Mouse (Mus musculus) CD4-positive, CD25-positive, alpha-beta regulatory T cell, adult 2 months (primary cell): Measurements from ENCODE around the gene Mlst8.
A peak's percentile ranks its signal among the peaks of the same experiment; 100 is the strongest.

ENCODE experiments used
- DNase-seq: peaks from one replicate; pipeline ENCODE4 v3.0.0-alpha.2; 2012; ENCODE audit warnings: low read depth, low spot score

Gene Mlst8

DNA sequence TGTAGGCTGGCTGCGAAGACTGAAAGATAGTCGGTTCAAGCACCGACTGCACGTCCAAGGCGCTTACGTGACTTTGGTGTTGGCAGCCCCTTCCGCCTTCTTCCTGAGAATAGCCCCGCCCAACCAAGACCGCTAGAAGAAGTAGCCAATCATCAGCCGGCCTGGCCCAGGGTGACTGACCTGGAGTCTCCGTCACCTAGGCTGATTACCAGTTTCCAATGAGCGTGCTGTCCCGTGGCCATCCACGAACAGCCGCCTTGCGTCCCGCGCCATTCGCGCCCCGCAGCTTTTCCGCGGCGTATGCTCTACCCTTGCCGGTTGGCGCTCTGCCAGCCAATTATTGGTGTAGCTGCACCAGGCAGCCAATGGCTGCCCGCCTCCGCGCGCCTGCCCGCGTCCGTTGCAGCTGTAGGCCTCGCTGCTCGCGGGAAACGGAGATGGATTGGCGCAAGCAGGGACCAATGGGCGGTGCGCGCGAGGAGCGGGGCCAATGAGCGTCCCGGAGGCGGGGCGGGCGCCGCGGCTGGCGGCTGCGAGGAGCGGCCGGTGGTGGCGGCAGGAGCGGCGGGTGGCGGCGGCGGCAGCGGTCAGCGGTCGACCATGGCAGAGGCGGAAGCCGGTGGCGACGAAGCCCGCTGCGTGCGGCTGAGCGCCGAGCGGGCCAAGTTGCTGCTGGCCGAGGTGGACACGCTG, 8.8 kb downstream of the Mlst8 start, which contains the start of the genes E4f1 and Pgp:
TSS of gene E4f1 (minus strand) at position 404 of the 693 bp plus-strand sequence.
TSS of gene Pgp (plus strand) at position 483 of the 693 bp plus-strand sequence.
- peak; percentile 99 for DNase-seq

DNA sequence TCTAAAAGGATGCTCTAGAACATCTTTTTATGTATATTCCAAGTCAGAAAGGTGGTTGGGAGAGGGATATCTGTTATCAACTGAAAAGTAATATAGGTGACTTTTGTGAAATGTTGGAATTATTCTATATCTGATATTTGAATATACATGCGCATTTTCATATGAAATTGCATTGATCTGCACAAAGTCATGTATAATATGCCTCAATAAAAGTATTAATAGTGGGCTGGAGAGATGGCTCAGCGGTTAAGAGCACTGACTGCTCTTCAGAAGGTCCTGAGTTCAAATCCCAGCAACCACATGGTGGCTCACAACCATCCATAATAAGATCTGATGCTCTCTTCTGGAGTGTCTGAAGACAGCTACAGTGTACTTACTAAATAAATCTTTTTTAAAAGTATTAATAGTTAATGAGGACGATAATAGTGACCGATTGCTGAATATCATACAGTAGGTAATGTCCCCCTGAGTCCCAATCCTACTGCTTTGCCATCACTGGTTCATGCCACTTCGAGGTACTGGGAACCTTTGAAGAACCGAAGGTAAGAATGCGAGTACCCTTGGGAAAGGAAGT, 9.5 kb downstream of the Mlst8 start:
- DNase-seq, result no peak

DNA sequence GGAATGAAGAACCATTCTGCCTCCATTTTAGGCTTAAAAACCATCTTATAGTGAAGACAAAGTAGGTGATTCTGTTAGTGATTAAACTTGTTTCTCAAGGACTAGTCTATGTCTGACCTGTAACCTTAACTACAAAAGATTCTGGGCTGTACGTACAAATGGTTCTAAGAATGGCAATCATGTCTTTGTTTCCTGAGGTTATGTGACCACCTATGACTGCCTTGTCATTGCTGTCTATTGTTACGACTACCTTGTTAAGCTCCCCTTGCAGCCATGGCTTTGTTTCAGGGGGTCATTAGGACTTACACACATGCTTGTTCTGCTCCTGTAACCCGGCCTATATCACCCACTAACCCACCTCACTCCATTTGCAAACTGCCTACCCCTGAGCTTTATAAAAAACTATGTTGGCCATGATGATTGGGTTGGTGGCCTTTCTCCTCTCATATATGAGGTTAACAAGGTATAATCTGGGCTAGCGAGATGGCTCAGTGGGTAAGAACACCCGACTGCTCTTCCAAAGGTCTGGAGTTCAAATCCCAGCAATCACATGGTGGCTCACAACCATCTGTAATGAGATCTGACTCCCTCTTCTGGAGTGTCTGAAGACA, 10.1 kb downstream of the Mlst8 start:
- no peak for DNase-seq

DNA sequence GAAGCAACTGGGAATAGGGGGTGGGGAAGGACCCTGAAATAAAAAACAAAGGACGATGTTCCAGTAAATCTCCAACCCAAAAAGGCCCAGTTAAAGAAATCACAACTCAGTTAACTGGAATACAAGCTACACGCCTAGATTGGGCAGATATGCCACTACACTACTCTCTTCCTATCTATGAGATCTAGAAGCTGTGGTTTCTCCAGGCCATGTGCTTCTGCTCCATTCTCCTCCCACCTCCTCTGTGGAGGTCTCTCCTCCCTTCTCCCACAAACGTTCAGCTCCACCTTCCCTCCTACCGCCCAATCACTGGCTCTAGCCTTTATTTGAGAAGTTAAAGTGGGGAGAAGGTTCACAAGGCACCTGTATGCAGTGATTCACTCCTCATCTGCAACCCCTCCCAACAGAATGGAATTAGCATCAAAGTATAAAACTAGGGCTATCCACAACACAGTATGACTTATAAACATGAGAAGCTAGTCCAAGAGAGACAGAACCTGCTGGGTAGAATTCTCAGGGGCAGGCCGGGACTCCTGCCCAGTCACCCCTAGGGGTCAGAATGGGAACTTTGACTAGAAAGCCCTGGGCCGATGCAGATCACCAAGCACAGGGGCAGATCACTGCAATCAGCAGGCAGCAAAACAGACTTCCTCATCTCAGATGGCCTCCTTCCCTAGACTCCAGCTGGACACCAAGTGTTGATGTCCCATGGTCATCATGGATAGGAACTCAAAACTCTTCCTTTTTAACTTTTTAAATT, 15.3 kb downstream of the Mlst8 start:
- peak; percentile 26 for DNase-seq

DNA sequence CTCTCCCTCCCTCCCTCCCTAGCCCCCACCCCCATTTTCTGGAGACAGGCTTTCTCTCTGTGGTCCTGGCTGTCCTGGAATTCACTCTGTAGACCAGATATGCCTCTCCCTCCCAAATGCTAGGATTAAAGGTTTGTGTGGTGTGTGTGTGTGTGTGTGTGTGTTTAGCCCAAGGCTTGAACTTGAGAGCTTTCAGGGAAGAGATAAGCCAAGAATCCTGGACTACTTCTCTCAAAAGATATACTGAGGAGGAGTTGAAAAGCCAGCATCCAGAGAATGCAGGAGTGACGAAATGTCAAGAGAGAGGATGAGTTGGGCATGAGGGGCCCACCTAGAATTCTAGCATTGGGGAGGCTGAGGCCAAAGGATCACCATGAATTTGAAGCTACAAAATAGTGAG, 15.9 kb downstream of the Mlst8 start:
- no peak for DNase-seq

DNA sequence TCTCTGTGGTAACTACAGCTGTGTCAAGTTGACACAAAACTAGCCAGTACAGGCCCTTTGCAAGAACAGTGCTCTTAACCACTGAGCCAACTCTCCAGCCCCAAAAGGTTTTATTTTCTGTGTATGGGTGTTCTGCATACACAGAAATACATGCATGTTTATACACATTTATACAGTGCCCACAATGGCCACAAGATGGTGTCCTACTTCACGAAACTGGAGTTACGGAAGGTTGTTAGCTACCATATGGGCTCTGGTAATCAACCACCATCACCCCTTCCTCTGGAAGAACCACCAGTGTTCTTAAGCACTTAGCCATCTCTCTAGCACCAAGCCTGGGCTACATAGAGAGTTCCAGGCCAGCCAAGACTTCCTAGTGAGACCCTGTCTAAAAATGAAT, 17.3 kb downstream of the Mlst8 start:
- DNase-seq, result peak; percentile 73

DNA sequence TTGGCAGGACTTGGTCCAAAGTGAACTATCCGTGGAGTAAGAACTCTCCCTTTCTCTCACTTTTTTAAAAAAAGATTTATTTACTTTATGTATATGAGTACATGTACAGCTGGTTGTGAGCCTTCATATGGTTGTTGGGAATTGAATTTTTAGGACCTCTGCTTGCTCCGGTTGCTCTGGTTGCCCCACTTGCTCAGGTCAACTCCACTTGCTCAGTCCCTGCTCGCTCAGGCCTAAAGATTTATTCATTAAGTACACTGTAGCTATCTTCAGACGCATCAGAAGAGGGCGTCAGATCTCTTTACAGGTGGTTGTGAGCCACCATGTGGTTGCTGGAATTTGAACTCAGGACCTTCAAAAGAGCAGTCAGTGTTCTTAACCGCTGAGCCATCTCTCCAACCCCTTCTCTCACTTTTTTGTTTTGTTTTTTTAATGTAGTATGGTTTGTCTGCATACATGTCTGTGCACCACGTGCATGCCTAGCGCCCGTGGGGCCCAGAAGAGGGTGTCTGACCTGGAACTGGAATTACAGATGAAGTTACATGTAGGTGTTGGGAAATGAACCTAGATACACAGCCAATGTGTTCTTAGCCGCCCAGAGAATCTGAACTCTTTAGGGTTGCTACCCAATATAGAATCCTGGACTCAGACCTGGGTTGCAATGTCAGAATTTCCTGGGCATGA, 23.2 kb downstream of the Mlst8 start:
- DNase-seq, result peak; percentile 35

DNA sequence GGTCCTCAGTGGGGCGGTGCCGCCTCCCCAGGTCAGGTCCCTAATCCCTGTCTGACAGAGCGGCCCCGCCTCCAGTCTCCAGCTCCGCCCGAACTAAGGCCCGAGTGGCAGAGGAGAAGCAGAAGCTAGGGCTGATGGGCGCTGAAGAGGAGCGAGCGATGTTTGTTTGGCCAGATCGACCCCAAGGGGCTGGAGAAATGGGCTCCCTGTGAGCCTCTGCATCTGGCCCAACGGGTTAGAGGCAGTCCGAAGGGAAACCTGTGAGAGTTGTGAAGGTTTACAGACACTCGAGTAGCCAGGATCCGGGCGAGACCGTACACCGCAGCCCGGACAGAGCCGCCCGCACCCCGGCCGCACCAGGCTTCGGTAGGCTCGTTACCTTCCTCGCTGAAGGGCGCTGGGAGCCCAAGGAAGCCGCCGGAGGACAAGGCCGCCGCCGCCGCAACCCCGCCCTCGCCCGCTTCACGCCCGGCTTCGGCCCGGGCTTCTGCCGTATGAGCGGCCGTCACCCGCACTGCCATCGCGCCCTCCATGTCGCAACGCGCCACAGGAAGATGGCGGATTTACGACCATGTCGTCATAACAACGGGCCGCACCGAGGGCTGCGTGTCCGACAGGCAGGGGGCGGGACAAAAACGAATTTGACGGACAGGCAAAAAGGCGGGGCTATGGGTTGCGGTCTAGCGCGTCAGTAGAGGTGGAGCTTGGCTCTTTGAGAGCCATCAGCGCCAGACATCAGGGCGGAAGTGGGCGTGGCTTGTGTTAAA, 23.9 kb downstream of the Mlst8 start:
- DNase-seq, result peak; percentile 100

DNA sequence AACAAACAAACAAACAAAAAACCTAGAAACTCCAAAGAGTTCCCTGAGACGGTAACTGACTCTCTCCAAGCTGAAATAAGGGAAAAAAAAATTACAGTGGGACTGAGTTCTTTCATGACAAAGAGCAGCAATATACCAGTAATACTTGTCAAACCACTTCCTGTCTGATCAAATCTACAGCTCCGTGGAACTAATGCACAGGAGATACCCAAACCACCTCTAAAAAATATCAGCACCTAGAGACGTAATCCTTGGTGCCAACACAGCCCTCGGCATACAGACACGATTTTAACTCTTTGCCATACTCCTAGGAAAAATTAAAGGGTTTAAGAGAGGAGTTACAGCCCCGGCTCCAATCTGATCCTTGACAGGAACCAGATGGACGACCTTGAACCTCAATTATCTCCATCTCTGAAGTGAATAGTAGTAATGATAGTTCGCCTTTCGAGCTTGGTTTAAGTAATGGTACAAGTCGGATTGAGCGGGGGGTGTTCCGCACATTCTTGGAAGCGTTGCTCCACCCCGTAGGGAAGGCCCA, 24.6 kb downstream of the Mlst8 start:
- peak; percentile 76 for DNase-seq

DNA sequence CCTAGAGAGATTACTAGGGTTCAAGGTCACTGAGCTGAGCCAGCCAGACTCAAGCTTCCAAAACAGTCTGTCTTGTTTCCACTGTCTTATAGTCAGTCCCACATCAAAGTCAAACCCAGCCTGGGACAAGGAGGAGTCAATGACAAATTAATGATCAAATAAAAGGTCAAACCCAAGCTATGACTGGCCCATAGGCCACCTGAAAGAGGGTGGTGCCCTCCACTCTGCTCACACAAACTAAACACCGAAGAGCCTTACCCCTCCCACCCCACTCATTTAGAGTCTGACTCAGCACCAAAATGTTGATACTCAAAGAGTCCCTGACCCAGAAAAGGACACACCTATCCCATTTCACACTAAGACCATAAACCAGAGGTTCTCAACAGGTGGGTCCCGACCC, 25.5 kb downstream of the Mlst8 start:
- DNase-seq, result peak; percentile 44

DNA sequence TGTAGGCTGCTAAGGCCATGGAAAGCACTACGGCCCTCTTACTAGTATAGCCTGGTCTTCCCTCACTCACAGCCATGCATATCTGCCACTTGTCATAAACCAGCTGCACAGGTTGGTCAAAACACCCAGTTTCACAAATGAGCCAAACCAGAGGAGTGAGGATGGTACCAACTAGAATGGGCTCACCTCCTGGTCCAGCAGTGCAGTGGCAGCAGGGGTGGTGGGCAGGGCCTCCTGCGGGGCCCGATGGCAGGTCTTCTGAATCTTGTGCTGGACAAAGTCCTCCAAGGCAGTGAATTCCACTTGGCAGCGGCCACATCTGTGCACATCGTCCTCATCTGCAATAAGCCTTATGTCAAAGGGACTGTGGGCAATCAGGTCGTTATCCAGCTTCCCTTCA, 27.7 kb downstream of the Mlst8 start:
- no peak for DNase-seq

DNA sequence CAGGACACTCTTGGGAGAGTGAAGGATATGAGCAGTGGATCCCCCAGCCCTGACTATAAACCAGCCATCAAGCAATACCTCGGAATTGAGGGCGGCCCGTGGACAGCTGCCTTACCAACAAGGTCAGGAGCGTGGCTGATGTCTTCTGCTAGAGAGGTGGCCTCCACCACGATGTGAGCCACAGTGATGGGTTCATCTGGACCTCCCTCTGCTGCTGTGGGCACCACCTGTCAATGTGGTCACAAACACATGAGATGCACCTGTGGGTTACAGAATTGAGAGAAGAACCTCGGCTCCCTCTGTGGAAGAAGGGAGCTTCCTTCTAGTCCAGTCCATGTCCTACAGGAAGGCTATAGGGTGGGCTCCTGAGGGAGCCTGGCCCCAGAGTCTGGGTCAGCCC, 29.4 kb downstream of the Mlst8 start:
- DNase-seq, result no peak

DNA sequence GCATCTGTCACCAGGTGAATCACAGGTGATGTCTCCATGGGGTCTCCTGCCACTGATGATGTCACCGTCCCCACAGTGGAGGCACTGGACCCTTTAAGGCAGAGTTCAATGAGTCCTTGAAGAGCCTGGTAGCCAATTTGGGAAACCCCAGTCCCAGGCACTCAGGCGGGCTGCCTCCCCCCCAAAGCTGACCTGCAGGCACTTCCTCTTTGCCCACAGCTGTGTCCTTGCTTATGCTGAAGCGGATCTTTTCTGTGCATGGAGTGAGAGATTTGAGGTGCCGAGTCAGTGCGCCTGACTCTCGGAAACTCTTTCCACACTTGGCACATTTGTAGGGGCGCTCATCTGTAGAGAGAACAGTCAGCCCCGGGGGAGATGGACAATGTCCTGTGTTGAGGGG, 32.3 kb downstream of the Mlst8 start:
- no peak for DNase-seq

DNA sequence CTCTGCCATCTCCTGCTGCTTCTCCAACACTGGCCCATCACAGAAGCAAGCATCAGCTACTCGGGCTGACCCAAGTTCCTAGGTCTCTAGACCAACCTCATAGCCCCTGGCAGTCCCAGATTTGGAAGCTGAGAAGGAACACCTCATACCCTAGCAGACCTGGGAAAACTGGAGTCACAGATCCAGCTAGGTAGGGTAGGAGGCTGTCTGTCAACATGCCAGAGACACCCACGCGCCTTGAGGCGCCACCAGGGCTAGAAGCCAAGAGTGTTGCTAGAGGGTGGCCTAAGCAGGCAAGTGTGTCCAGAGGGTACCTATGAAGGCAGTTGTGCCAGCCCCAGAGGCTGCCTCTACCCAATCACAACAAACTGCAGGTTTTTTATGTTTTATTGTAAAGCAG, 35.5 kb downstream of the Mlst8 start:
- no peak for DNase-seq

DNA sequence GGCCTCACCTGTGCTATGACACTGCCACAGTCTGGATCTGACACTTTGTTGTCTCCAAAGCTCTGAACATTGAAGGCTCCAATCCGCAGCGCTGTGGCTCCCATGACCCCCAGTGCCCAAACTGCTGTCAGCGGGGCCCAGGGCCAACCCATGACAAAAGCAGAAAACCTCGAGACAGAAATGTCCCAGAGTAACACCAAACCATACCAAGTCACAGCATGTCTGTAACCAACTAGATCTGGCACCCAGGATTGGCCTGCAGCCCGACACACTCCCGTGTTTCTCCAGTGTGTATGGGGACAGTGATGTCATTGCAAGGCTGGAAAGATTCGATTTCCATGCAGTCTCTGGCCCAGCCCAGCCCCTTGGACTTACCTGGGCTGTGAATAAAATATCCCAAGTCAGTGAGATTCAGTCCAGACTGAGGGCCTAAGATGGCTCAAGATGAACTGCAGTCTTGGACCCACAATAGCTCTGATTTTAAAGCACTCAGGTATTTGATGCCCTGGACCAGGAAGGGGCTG, 36.2 kb downstream of the Mlst8 start, which contains the start of gene Dnase1l2:
TSS of gene Dnase1l2 (minus strand) at position 474 of the 524 bp plus-strand sequence.
- DNase-seq, result no peak

DNA sequence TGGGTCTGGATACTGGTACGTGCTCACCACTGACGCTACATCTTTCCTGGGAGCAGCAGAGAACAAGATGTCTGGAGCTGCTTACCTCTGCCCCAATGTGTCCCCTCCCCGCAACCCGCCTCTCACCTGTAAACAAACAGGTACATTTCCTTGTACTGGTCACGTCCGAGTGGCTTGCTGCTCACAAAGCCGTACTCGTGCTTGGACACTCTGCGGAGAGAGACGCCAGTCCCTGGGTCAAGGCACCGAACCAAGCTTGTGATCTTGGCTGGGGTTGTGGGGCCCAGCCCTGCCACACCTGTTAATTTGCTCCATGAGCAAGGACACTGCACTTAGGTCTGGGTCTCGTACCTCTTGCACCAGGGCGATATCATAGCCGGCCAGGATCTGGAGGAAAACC, 36.8 kb downstream of the Mlst8 start:
- DNase-seq, result no peak

DNA sequence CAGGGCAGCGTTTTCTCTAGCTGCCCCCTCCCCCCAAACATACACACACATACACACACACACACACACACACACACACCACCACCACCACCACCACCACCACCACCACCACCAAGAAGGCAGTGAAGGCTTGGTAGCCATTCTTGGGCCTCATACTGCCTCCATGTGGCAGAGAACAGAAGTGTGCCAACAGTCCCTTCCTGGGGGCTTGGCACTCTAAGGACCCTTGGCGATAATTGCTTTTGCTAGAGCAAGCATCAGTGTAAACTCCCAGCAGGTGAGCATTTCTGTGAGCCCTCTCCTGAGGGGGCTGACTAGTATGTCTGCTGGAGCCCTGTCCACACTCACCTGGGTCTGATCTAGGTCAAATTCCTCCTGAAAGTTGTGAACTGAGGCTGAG, 37.7 kb downstream of the Mlst8 start:
- peak; percentile 28 for DNase-seq

DNA sequence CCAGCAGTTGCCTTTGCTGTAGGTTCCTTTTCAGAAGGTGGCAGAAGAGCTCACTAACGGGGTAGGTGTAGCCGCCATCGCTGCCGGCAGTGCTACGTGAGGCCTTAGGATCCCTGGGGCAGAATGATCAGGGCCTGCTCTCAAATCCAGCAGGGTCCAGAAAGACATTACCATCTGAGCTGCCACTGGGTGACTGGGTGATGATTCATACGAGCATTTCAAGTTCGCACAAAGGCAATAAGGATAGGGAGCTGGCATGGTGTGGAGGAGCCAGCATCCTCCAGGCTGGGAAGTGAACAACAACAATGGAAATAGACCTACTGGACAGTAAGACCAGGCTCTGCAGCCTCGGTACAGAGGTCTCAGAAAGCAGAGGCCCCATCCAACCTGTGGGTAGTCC, 38.5 kb downstream of the Mlst8 start:
- DNase-seq, result no peak

DNA sequence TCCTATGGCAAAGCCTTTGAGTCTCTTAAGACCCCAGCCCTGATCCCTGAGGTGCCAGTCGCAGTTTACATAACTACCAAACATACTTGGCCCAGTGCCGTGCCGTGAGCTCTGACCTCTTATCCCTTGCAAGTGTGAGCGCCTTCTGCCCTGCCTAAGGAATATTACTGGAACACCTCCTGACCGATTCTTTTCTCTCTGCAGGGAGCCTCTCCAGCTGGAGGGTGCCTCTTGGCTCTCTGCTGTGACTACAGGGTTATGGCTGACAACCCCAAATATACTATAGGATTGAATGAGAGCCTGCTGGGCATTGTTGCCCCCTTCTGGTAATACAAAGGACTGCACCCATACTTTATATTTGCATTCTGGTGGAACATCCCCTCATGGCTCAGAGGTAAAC, 41.9 kb downstream of the Mlst8 start:
- DNase-seq, result peak; percentile 75

DNA sequence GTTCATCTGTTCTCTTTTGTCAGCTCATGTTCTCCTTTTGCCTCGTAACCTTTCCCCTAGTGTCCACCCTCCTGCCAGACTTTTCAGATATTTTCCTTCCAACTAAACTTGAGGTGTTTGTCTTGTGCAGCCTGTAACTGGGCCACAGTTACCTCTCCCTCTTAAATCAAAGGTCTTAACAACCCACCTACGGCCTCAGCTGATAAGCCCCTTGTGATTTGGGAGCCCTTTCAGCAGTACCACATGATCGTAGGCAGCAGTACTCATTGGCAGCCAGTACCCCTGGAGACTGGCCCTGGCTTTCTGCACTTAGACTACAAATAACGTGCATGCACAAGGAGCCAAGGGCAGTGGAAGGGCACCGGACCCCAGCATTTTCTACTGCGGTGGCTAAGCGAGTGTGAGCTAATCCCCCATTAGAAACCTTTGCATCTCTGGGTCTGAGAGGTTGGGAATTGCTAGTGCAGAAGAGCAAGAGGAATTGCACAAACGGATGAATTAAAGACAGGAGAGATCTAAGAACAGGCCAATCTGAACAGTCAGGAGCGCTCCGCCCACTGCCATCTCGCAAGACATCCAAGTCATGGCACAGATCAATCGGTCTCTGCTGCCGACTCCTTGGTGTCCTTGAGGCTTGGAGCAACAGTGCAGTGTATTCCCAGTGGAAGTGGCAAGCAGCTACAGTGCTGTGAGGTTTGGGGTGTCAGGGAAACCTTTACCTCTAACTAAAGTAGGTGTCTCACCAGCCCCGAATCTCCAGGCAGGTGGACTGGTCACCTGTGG, 49.5 kb downstream of the Mlst8 start:
- no peak for DNase-seq
